Mouse (Mus musculus): ENCODE data around the gene Nmrk1.
"Not testable (repeated sequence)": the region's sequence is repeated elsewhere in the genome, so short reads cannot be mapped to it uniquely, and the experiment has no call there.

The Nmrk1 gene

GRCm38 (mm10) chr19:18631644-18632219 is at the start of gene Nmrk1, which contains the start of gene Ostf1:
Nmrk1 (plus strand) TSS chr19:18631950.
Ostf1 (minus strand) TSS chr19:18631823.
- peak; percentile 99 for DNase-seq (ENCODE audit: low spot score)

GRCm38 (mm10) chr19:18582226-18582625 is 49.5 kb upstream of the Nmrk1 start:
- DNase-seq (ENCODE audit: low spot score): no peak

- DNase-seq (ENCODE audit: low spot score): no peak
Measured at GRCm38 (mm10) chr19:18582887-18583286, 48.9 kb upstream of the Nmrk1 start.

GRCm38 (mm10) chr19:18583706-18584105 is 48.0 kb upstream of the Nmrk1 start:
- DNase-seq (ENCODE audit: low spot score): no peak

- no peak for DNase-seq (ENCODE audit: low spot score)
Measured at GRCm38 (mm10) chr19:18584621-18585020, 47.1 kb upstream of the Nmrk1 start.

- DNase-seq (ENCODE audit: low spot score): no peak
Measured at GRCm38 (mm10) chr19:18587118-18587517, 44.6 kb upstream of the Nmrk1 start.

GRCm38 (mm10) chr19:18588243-18588642 is 43.5 kb upstream of the Nmrk1 start:
- no peak for DNase-seq (ENCODE audit: low spot score)

- DNase-seq (ENCODE audit: low spot score): not testable (repeated sequence)
Measured at GRCm38 (mm10) chr19:18588801-18589200, 42.9 kb upstream of the Nmrk1 start.

GRCm38 (mm10) chr19:18589276-18589675 is 42.5 kb upstream of the Nmrk1 start:
- DNase-seq (ENCODE audit: low spot score): no peak

- no peak for DNase-seq (ENCODE audit: low spot score)
Measured at GRCm38 (mm10) chr19:18590234-18590633, 41.5 kb upstream of the Nmrk1 start.

GRCm38 (mm10) chr19:18590942-18591354 is 40.8 kb upstream of the Nmrk1 start:
- DNase-seq (ENCODE audit: low spot score): no peak

GRCm38 (mm10) chr19:18592919-18593318 is 38.8 kb upstream of the Nmrk1 start:
- DNase-seq (ENCODE audit: low spot score): no peak

GRCm38 (mm10) chr19:18593722-18594121 is 38.0 kb upstream of the Nmrk1 start:
- DNase-seq (ENCODE audit: low spot score): no peak

- DNase-seq (ENCODE audit: low spot score): no peak
Measured at GRCm38 (mm10) chr19:18596876-18597275, 34.9 kb upstream of the Nmrk1 start.

- DNase-seq (ENCODE audit: low spot score): no peak
Measured at GRCm38 (mm10) chr19:18597772-18598171, 34.0 kb upstream of the Nmrk1 start.

- DNase-seq (ENCODE audit: low spot score): no peak
Measured at GRCm38 (mm10) chr19:18598265-18598926, 33.4 kb upstream of the Nmrk1 start.

- DNase-seq (ENCODE audit: low spot score): no peak
Measured at GRCm38 (mm10) chr19:18599051-18599450, 32.7 kb upstream of the Nmrk1 start.

GRCm38 (mm10) chr19:18599650-18600049 is 32.1 kb upstream of the Nmrk1 start:
- no peak for DNase-seq (ENCODE audit: low spot score)

GRCm38 (mm10) chr19:18600611-18601010 is 31.1 kb upstream of the Nmrk1 start:
- no peak for DNase-seq (ENCODE audit: low spot score)

- no peak for DNase-seq (ENCODE audit: low spot score)
Measured at GRCm38 (mm10) chr19:18603011-18603410, 28.7 kb upstream of the Nmrk1 start.

GRCm38 (mm10) chr19:18607907-18608306 is 23.8 kb upstream of the Nmrk1 start:
- DNase-seq (ENCODE audit: low spot score): no peak

GRCm38 (mm10) chr19:18608975-18609374 is 22.8 kb upstream of the Nmrk1 start:
- no peak for DNase-seq (ENCODE audit: low spot score)

GRCm38 (mm10) chr19:18614337-18614736 is 17.4 kb upstream of the Nmrk1 start:
- no peak for DNase-seq (ENCODE audit: low spot score)

Data from urinary bladder, postnatal 14 days (tissue).